Mouse (Mus musculus): ENCODE data around the gene Fam174b. TPM values are rescaled to one million over a fixed set of nuclear protein-coding genes. Genes with fewer than 3 reads are reported as not detected.

Gene Fam174b
- polyA plus RNA-seq, 1 experiment from 2014 or later, result 27.1 TPM

DNA sequence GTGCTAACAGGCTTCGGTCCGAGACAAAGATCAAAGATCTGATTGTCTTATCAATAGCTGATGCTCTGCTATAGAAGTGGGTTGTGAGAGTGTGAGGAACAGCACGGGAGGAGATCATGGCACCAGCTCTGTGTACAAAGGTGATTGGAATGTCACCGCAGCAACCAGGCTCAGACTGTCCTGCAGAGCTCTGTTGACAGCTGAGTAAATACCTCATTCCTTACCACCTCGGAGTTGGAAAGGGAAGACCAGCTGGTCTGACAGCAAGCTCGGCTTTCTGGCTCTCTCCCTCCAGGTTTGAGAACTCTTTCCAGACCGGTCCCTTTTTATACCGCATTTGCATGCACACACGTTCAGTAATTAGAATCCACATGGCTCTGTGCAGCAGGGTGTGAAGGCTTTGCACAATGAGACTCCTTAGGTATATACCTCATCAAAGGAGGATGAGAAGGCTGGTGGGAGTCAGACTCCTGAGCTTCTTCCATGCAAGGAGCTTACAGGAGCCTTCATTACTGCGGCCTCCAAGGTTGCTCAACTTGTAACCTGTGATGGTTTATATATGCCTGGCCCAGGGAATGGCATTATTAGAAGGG, 9.6 kb upstream of the Fam174b start:
- no peaks in the 10 kb centered on the region for H3K27me3 ChIP-seq
- no peaks in the 10 kb centered on the region for H3K36me3 ChIP-seq
- no peak overlapping the region for H3K4me3 ChIP-seq (replicated peaks)
- H3K9ac ChIP-seq (replicated peaks), result no peak overlapping the region
- ATAC-seq, result 0 out of 2 replicates have a peak, but pooled peaks have one; percentile 34
- H3K27ac ChIP-seq, result no peak overlapping the region
- H3K4me2 ChIP-seq (replicated peaks), result no peak overlapping the region
- WGBS, result 60% methylated on average over 10 of the region's 10 CpGs
- no peaks in the 10 kb centered on the region for H3K4me1 ChIP-seq (replicated peaks)
- no peaks in the 10 kb centered on the region for H3K9me3 ChIP-seq

GRCm38 (mm10) chr7:73736046-73736445, 4.1 kb upstream of the Fam174b start:
- Histone ChIP-seq H3K27ac (no peak overlapping the region), H3K4me1 (replicated peaks) (peaks cover 18% of the 10 kb centered on the region), H3K4me2 (replicated peaks) (no peak overlapping the region), H3K36me3 (no peaks in the 10 kb centered on the region), H3K9ac (replicated peaks) (no peak overlapping the region), H3K9me3 (no peaks in the 10 kb centered on the region), H3K4me3 (replicated peaks) (no peak overlapping the region), H3K27me3 (peaks cover 17% of the 10 kb centered on the region)
- WGBS, result 62% methylated on average over 2 of the region's 2 CpGs
- no peak for ATAC-seq

DNA sequence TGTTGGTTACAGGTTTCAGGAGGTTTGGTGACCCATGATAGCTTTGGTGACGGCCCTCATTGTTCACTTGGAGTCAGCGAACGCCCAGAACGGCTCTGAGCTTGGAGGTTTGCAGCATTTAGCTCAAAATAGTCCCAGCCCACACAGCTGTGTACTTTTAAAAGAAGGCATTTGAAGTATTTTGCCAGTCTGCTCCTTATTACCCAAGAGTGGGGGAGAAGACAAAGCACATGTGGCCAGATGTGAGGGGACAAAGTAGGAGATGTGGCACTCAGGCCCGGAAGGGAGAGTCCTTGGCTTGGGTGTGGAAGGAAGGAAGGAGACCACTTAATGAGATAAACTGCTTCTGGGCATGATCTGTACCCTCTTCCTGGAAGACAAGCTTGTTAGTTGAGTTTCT, 1.3 kb downstream of the Fam174b start:
- no peak overlapping the region for H3K9ac ChIP-seq (replicated peaks)
- H3K27me3 ChIP-seq, result peaks cover 28% of the 10 kb centered on the region
- WGBS, result 65% methylated on average over 5 of the region's 5 CpGs

DNA sequence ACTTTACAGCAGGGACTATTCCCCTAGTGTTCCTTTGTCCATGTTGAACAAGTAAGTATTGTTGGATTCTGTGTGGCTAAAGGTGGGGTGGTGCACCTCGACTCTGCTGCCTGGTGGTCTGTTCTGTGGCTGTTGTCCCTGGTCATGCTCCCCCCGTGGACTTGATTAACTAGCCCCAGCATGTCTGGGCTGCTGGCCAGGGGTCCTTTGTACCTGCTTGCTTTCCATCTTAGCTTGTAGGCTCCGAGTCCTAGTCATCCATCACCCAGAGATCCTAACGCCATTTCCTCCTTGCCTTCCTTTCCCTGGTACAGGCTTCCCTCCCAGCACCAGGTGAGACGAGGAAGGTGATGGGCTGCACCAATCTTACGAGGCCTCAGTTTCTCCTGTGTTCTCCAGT, 1.7 kb downstream of the Fam174b start:
- 84% methylated on average over 6 of the region's 6 CpGs for WGBS
- ATAC-seq, result no peak
- peaks cover 28% of the 10 kb centered on the region for H3K27me3 ChIP-seq
- H3K9me3 ChIP-seq, result no peaks in the 10 kb centered on the region
- H3K36me3 ChIP-seq, result no peaks in the 10 kb centered on the region
- no peak overlapping the region for H3K27ac ChIP-seq
- H3K4me1 ChIP-seq (replicated peaks), result peaks cover 23% of the 10 kb centered on the region
- peak overlapping the region; percentile 85 for H3K4me2 ChIP-seq (replicated peaks)
- H3K4me3 ChIP-seq (replicated peaks), result peak overlapping the region; percentile 61; the same call in 1 of the 2 replicates
- H3K9ac ChIP-seq (replicated peaks), result no peak overlapping the region

More for the DNA sequence above, 1.3 kb downstream of the Fam174b start:
- no peak overlapping the region for H3K27ac ChIP-seq
- H3K4me3 ChIP-seq (replicated peaks), result peak overlapping the region; percentile 61
- peaks cover 23% of the 10 kb centered on the region for H3K4me1 ChIP-seq (replicated peaks)
- H3K36me3 ChIP-seq, result no peaks in the 10 kb centered on the region
- peak overlapping the region; percentile 85 for H3K4me2 ChIP-seq (replicated peaks)
- H3K9me3 ChIP-seq, result no peaks in the 10 kb centered on the region
- no peak for ATAC-seq

DNA sequence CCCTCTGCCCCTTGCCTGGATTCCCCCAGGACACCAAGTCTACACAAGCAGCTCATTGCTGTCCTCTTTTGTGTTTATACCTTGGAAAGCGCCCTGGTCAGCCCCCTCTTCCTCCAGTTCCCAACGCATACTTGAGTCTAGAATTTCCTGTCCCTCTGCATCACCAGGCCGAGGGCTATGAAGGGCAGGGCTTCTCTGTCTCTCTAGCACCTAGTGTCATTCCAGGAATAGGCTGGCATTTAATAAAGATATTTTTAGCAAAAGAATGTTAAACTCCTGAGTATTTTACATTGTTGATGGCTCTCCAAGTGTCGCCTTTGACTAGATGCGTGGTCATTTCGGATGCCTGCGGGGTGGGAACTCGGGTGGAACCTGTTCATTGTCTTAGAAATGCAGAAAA, 3.0 kb downstream of the Fam174b start:
- ATAC-seq, result no peak
- H3K27ac ChIP-seq, result no peak overlapping the region
- H3K27me3 ChIP-seq, result peaks cover 28% of the 10 kb centered on the region
- no peak overlapping the region for H3K4me3 ChIP-seq (replicated peaks)
- H3K9ac ChIP-seq (replicated peaks), result no peak overlapping the region
- no peak overlapping the region for H3K4me2 ChIP-seq (replicated peaks)
- WGBS, result 85% methylated on average over 8 of the region's 8 CpGs
- peaks cover 23% of the 10 kb centered on the region for H3K4me1 ChIP-seq (replicated peaks)
- no peaks in the 10 kb centered on the region for H3K36me3 ChIP-seq
- H3K9me3 ChIP-seq, result no peaks in the 10 kb centered on the region

DNA sequence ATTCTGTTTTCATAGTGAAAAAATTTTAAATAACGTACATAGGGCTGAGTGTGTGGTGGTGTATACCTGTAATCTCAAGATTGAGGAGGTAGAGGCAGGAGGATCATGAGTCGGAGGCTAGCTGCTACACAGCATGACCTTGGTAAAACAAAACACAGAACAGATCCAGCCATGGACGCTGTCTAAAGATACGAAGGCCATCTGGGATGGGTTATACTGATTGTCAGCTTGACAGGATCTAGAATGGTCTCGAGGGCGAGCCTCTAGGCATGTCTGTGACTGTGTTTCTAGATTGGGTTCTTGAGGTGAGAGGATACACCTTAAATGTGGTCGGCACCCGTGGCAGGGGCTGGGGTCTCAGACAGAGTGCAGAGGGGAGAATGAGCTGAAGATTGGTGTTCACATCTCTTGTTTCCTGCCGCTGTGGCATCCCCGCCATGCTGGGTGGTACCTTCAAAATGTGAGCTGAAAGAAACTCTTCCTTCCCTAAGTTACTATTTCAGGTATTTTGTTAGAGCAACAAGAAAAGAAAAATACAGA, 3.8 kb downstream of the Fam174b start:
- no peak overlapping the region for H3K4me2 ChIP-seq (replicated peaks)
- no peaks in the 10 kb centered on the region for H3K9me3 ChIP-seq
- no peak overlapping the region for H3K27ac ChIP-seq
- no peak overlapping the region for H3K9ac ChIP-seq (replicated peaks)
- H3K4me3 ChIP-seq (replicated peaks), result no peak overlapping the region
- ATAC-seq, result no peak
- no peaks in the 10 kb centered on the region for H3K36me3 ChIP-seq
- H3K4me1 ChIP-seq (replicated peaks), result peaks cover 22% of the 10 kb centered on the region
- 84% methylated on average over 10 of the region's 10 CpGs for WGBS
- H3K27me3 ChIP-seq, result peaks cover 22% of the 10 kb centered on the region

DNA sequence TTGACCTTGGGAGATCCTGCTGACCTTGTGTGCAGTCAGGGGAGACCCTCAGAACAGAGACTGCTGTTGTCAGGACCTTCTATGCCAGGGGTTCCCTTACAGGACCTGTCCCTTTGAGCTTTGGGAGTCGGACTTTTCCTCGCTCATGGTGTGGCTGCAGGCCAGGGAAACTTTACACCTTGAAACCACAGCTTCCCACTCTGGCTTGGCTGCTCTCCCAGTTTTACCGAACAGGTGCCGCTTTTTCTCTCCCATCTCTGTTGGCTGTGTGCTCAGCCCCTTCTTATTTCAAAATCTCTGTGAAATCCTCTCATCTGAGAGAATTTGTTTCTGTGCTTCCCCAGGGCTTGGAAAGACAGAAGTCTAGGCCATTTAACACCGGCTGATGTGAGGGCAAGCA, 5.8 kb downstream of the Fam174b start:
- no peak overlapping the region for H3K4me3 ChIP-seq (replicated peaks)
- H3K27ac ChIP-seq, result no peak overlapping the region
- WGBS, result 79% methylated on average over 5 of the region's 5 CpGs
- 0 out of 2 replicates have a peak, but pooled peaks cover 5% of the 10 kb centered on the region for H3K4me1 ChIP-seq (replicated peaks)
- H3K9me3 ChIP-seq, result no peaks in the 10 kb centered on the region
- no peak overlapping the region for H3K9ac ChIP-seq (replicated peaks)
- no peaks in the 10 kb centered on the region for H3K36me3 ChIP-seq
- no peak overlapping the region for H3K4me2 ChIP-seq (replicated peaks)
- ATAC-seq, result no peak
- peaks cover 12% of the 10 kb centered on the region for H3K27me3 ChIP-seq

- ATAC-seq, result no peak
- Histone ChIP-seq H3K4me2 (replicated peaks) (no peak overlapping the region), H3K9me3 (no peaks in the 10 kb centered on the region), H3K27ac (no peak overlapping the region), H3K27me3 (peaks cover 3% of the 10 kb centered on the region), H3K9ac (replicated peaks) (no peak overlapping the region), H3K36me3 (no peaks in the 10 kb centered on the region), H3K4me1 (replicated peaks) (0 out of 2 replicates have a peak, but pooled peaks cover under 1% of the 10 kb centered on the region), H3K4me3 (replicated peaks) (no peak overlapping the region)
- WGBS, result 38% methylated on average over 4 of the region's 4 CpGs
Observed at GRCm38 (mm10) chr7:73746836-73747235, 6.7 kb downstream of the Fam174b start.

DNA sequence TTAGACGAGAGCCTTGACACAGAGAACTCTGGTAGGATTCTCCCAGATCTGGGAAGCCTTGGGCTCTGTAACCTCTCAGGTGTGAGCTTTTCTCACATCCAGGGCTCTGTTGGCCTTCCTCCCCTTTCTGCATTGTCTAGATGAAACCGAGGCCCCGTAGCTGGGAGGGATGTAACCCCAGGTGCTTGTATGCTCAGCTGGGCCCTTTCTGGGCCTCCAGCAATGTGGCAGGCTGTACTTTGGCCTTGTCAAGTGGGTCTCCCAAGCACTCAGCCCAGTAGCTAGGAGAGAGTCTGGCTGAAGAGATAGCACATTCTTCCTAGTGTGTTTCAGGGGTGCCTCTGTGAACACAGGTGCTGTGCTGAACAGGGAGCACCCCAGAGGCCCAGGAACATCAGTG, 7.4 kb downstream of the Fam174b start:
- Histone ChIP-seq H3K4me3 (replicated peaks) (no peak overlapping the region), H3K9me3 (no peaks in the 10 kb centered on the region), H3K4me1 (replicated peaks) (no peaks in the 10 kb centered on the region), H3K27ac (no peak overlapping the region), H3K4me2 (replicated peaks) (no peak overlapping the region), H3K9ac (replicated peaks) (no peak overlapping the region), H3K27me3 (no peaks in the 10 kb centered on the region), H3K36me3 (no peaks in the 10 kb centered on the region)
- ATAC-seq, result no peak
- WGBS, result 93% methylated on average over 3 of the region's 3 CpGs

DNA sequence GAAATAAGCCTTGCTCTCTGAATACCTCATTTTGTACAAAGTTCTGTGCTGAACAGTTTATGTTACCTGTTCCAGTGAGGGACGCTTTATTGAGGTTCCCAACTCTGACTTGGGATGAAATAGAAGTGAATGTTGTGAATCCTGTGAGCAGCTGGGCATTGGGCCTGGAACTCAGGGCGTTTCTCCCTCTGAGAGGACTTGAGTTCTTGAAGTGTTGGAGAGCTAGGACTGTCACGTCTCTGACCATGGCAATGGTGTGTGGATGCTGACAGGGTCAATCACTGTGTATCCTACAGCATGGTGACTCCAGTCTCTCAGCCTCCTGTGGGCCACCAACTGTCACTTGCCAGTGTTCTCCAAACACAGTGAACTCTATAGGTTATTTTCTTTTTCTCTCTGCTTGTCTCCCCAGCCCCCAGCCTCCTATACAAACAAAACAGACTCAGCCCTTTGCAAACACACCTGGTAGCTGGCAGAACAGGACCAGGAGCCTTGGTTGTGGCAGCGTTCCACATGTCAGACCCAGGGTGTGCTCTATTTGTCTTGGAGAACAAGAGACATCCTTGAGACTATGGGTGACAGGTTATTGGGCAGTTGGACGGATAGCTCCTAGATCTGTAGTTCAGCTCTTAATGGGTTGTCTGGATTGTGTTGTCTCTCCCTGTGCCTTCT, 8.5 kb downstream of the Fam174b start:
- Histone ChIP-seq H3K9me3 (no peaks in the 10 kb centered on the region), H3K4me1 (replicated peaks) (no peaks in the 10 kb centered on the region), H3K36me3 (no peaks in the 10 kb centered on the region), H3K4me2 (replicated peaks) (no peak overlapping the region), H3K4me3 (replicated peaks) (no peak overlapping the region), H3K9ac (replicated peaks) (no peak overlapping the region), H3K27me3 (no peaks in the 10 kb centered on the region), H3K27ac (no peak overlapping the region)
- no peak for ATAC-seq
- 90% methylated on average over 5 of the region's 5 CpGs for whole genome bisulfite sequencing

DNA sequence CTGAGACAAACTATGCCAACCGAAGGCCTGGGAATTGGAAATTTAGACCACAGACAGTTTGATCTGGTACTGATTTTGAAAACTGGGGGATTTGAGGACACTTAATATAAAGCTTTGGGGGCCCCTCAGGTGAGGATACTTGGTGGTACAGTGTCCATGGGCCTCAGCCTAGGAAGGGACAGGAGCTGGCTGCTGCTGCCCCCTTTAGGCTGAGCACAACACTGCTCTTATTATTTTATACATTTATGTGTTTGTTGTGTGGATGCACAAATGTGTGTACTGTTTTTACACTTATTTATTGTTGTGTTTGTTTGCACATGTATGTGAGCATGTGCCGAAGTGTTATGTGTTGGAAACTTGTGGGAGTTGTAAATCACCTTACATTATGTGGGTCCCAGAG, 9.2 kb downstream of the Fam174b start:
- H3K36me3 ChIP-seq, result no peaks in the 10 kb centered on the region
- 93% methylated on average over 2 of the region's 2 CpGs for WGBS
- no peaks in the 10 kb centered on the region for H3K27me3 ChIP-seq
- no peak overlapping the region for H3K9ac ChIP-seq (replicated peaks)
- ATAC-seq, result no peak
- H3K4me3 ChIP-seq (replicated peaks), result no peak overlapping the region
- no peak overlapping the region for H3K27ac ChIP-seq
- H3K4me1 ChIP-seq (replicated peaks), result peaks cover 5% of the 10 kb centered on the region; the same call in 1 of the 2 replicates
- no peak overlapping the region for H3K4me2 ChIP-seq (replicated peaks)
- H3K9me3 ChIP-seq, result no peaks in the 10 kb centered on the region

DNA sequence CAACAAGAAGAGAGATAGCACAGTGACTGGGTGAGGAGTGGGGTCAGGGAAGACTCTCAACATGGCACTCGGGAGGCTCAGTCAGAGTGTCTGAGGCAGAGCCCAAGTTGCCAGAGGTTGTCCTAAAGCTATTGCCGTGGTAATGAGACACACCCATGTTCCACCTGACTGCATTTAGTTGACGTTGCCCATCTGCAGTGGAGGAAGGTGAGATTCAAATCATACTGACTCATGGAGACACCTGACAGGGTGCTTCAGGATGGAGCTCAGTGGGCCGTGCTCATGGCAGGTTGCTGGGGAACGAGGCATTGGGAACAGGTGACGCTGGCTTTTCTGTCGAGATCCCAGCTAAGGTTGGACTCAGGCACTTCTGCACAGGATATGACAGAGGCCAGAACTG, 9.9 kb downstream of the Fam174b start:
- WGBS, result 87% methylated on average over 7 of the region's 7 CpGs
- Histone ChIP-seq H3K4me1 (replicated peaks) (peaks cover 5% of the 10 kb centered on the region; the same call in 1 of the 2 replicates), H3K4me2 (replicated peaks) (no peak overlapping the region)

More for the DNA sequence above, 9.9 kb downstream of the Fam174b start:
- Histone ChIP-seq H3K9ac (replicated peaks) (no peak overlapping the region), H3K27me3 (no peaks in the 10 kb centered on the region), H3K9me3 (no peaks in the 10 kb centered on the region), H3K4me3 (replicated peaks) (no peak overlapping the region), H3K27ac (no peak overlapping the region), H3K36me3 (no peaks in the 10 kb centered on the region)
- ATAC-seq, result no peak

Data from midbrain, embryonic 13.5 days (tissue).